Mouse (Mus musculus) frontal cortex, adult 2 months (tissue): ENCODE data around the gene Nanog. TPM values are rescaled to one million over a fixed set of nuclear protein-coding genes. Genes with fewer than 3 reads are reported as not detected.
"Not testable (repeated sequence)": the region's sequence is repeated elsewhere in the genome, so short reads cannot be mapped to it uniquely, and the experiment has no call there.

Experiments
- DNase-seq, 2 experiments: peaks; one replicate each; pipeline ENCODE4 v3.0.0; 2022; ENCODE audit warnings: low spot score in 1 of 2; ENCODE audit errors: extremely low spot score in 1 of 2
- polyA plus RNA-seq: library from polyadenylated mRNA; depleted of rRNA; stranded (reverse); fragments of >200 nt; gene quantifications from 2 replicates; pipeline ENCODE4 v1.2.3, GENCODE M21; 2012

Gene Nanog
- polyA plus RNA-seq, 1 experiment = 0.06 TPM

DNA sequence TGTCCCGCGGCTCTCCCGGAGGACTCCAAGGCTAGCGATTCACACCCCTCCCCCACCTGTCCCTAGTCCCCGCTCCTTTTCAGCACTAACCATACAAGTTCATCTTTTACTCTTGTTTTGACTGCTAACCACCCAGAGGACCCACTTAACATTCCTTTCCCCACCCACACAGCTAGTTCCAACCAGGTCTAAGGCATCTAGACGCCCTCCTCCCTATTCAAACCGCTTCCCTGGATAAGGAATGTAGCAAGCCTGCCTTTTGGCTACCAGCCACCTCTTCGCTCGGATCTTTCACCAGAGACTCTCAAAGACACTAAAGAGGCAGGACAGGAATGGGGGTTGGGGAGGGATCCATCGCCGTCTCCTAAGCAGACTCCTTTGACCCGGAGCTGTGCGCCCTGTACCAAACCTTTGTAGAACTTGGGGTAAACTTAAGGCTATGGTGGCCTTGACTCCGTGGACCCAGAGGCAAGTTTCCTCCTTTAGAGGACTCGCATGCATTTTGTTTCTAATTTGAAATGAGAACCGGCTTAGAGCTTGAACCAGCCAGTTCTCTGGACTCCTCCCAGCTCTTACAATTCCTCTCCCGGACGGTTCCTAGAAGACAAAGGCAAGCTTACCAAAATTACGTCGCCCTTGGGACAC is 4.7 kb upstream of the Nanog start:
- DNase-seq = peak in 1 of 2 experiments; percentile 19

DNA sequence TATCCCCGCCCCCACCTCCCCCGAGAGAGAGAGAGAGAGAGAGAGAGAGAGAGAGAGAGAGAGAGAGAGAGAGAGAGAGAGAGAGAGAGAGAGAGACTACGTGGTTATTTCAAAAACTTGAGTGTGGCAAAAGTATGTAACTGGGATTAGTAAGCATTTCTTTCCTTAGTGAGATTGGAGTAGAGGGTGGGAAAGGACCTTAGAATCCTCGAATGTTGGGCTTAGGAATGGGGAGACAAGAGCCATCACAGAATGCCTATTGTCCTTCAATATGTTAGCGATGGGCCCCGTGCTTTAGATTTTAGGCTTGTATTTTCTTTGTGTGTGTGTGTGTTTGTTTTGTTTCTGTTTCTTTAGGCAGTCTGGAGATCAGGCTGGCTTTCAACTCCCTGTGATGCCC is 4.0 kb upstream of the Nanog start:
- DNase-seq = no peak

DNA sequence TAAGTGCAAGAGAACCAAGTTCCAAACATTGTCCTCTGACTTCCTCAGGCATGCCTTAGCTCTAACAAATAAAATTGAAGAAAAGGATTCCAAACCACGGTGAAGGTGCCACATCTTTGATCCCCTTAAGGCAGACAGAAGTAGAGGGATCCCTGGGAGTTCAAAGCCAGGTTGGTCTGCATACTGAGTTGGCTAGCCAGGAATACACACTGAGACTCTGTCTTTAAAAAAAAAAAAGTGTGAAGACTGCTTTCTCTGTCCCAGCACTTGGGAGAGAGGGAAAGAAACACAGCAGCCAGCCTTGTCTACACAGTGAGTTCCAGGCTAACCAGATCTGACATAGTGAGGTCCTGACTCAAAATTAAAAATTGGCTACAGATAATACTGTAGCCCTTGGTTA is 3.6 kb upstream of the Nanog start:
- DNase-seq = no peak

DNA sequence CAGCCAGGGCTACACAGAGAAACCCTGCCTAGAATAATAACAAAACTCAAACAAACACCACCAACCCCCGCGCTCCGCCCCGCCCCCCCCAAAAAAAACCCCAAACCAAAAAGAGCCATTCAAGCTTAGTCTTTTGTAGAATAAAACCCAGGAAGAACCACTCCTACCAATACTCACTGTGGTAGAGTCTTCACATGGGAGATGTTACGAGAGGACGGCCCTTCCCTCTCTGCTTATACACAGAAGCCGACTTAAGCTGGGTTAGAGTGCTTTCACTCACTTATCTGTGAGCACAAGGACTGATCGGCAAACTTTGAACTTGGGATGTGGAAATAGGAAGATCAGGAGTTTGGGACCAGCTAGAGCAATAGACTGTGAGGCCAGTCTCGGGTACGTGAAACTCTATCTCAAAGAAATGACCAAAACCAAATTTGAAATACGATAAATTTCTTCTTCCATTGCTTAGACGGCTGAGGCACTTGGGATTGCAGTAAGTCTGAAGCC is 900 bp upstream of the Nanog start:
- DNase-seq = no peak

DNA sequence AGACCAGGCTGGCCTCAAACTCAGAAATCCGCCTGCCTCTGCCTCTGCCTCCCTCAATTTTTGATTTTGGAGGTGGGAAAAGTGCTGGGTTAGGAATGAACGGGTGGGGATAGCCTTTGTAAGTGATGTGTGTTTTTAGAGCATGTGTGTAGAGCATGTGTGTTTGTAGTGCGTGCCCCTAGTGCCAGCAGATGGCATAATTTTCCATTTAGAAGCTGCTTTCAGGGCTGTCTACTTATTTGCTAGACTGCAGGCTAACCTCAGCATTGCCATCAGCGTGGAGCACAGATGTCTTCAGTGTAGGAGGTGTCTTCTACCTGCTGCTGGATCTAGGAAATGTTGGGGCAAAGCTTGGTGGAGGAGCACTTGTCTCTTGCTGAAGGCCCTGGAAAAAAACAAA is 1.5 kb downstream of the Nanog start:
- no peak for DNase-seq

GRCm38 (mm10) chr6:122711455-122711854 is 4.2 kb downstream of the Nanog start:
- no peak for DNase-seq

GRCm38 (mm10) chr6:122713116-122713515 is 5.8 kb downstream of the Nanog start:
- DNase-seq = not testable (repeated sequence)

- DNase-seq = no peak
Observed at GRCm38 (mm10) chr6:122714707-122715365, 7.5 kb downstream of the Nanog start.

DNA sequence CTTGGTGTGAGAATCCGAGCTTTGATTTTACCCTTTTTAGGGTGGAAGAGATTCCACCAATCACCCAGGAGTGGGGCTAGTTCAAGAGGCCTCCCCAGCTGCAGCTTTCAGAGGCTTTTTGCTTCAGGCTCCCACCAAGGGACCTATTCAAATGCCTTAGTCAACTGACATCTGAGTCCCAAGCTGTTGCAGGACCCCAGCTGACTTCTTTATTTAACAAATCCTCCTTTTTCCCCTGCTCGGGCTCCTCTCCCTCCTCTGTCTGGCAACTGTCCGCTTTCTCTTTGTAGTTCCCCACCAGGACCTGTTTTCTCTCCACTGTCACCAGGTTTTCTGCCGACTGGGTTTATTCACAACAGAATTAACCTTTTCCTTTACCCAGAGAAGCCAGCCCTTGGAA is 8.6 kb downstream of the Nanog start:
- no peak for DNase-seq

DNA sequence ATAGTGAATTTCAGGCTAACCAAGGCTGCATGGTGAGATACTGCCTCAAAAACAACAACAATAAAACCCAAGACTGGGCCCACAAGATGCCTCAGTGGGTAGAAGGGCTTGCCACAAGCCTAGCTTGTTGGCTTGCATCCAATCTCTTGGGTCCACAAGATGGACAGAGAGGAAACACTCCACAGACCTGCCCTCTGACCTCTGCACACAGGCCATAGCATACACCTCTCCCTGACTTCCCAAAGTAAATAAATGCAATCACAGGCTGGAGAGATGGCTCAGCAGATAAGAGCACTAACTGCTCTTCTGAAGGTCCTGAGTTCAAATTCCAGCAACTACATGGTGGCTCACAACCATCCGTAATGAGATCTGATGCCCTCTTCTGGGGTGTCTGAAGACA is 10.9 kb downstream of the Nanog start:
- not testable (repeated sequence) for DNase-seq

- DNase-seq = peak in 1 of 2 experiments; percentile 91
Observed at GRCm38 (mm10) chr6:122719942-122720341, 12.7 kb downstream of the Nanog start.

DNA sequence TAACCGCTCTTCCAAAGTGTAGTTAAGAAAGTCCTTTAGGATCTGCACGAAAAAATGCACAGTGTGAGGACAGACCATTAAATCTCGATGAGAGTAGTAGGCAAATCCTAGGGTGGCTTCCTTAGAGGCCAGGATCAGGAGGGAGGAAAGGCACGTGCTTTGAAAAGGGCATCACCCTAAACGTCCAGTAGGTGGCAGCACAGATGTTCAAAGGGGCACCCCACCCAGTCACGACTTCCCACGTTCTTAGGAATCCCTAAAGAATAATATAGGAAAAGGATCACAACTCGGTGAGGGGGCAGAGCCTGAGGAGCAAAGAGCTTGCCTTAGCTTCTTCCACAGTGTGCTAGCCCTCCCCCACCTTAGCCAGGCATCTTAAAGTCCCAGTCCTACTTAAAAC is 32.7 kb downstream of the Nanog start:
- peak; percentile 61 to 88 for DNase-seq

DNA sequence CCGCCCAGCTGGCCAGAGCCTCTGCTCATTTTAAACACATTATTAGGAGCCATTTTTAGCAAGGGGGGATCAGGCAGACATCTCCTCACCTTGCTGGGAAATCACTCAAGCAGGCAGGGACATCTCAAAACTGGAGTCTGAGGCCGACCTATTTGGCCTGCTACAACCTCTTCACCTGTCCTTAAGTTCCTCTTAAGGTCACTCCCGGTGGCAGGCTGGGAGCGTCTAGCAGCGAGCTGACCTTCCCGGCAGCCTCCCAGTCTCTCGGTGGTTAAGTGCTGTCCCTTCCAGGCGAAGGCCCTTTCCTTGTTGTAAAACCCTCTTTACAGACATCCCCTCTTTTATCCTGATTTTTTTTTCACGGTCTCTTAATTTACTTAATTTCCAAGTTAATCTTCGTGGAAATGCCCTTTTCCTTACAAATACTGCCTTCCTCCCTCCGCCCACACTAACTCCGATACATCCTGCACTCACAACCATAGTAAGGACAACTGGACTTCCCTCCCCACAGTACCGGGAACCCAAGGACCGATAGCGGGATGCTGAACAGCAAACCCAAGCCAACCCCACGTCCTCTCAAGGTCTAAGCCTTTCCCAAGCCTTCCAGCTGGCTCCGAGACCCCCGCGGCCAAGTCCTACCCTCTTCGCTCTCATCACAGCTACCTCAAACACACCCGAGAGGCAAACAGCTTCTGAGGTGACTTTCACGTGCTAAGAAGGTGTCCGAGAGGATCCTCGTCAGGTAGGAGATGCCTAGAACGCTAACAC is 34.4 kb downstream of the Nanog start:
- DNase-seq = no peak

GRCm38 (mm10) chr6:122742228-122742899 is 35.1 kb downstream of the Nanog start:
- DNase-seq = peak in 1 of 2 experiments; percentile 81

- DNase-seq = no peak
Observed at GRCm38 (mm10) chr6:122743353-122743752, 36.1 kb downstream of the Nanog start.

- no peak for DNase-seq
Observed at GRCm38 (mm10) chr6:122744505-122745249, 37.4 kb downstream of the Nanog start.

DNA sequence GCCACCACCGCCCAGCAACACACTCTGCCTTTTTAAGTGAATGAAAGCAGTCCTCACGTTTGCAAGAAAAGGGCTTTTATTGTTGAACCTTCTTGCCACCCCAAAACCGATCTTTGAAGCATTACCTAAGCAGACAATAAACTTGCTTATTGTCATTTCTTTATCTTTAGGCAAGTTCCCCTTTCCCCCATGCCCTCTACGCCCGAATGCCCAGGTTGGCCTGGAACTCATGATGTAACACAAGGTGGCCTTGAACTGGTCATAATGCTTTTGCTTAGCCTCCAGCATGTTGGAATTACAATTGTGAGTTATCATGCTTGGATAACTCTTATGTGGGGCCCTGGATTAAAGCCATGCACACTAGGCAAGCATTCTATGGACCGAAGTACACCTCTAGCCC is 43.3 kb downstream of the Nanog start:
- DNase-seq = no peak

DNA sequence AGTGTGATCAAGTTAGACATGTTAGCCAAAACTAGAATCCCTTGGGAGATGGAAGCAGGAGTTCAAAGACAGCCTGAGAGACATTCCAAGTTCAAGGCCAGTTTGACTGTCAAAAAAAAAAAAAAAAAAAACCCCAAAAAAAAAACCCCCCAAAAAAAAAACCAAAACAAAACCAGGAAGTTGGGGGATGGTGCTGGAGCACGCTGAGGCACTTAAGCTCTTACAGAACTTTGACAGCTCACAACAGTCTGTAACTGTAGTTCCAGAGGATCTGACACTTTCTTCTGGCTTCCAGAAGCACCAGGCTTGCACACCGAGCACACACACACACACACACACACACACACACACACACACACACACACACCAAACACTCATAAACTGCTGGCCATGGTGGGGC is 48.6 kb downstream of the Nanog start:
- no peak for DNase-seq

DNA sequence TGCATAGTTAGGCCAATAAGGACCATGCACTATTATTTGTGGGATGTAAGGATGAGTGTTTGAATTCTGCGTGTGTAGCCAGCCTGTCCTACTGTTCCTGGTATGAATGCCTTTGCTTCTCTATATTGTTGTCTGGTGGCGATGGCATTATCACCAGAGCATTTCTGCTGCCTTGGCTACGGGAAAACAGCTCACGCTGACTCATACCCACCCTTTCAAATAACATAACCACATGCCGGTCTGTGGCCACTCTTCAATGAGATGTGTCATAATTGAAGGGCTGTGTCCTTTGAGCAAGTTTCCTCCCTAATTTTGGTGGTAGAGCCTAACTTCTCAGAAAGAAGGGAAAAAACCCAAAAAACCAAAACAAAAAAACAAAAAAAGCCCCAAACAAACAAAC is 51.4 kb downstream of the Nanog start:
- no peak for DNase-seq

- DNase-seq = peak; percentile 84 to 91
Observed at GRCm38 (mm10) chr6:122761011-122761599, 53.8 kb downstream of the Nanog start.
